Mouse (Mus musculus): ENCODE measurements at regions not wholly inside any gene's neighbourhood (a gene's known extent, or its start where the extent isn't known, plus 50 kb on each side); places are given as distances from the start of the nearest gene placed in this dataset.

DNA sequence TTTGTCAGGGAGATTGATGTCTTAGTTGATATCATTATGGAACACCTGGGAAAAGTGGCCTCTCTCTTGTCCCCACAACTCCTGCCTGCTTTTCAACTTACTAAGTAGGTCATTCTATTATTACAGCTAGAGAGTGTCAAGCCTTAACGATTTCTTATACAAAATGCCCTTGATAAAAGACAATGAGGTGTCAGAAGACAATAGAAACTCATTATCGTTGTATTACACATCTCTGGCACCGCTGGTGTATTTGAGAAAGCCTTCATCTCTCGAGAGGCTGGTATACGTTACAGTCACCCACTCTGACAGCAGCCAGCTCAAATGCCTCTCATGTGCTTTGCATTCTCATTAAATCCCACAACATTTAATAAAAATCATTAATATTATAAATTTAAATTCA is 78.8 kb downstream of the Aldh8a1 start:
- TF ChIP-seq CTCF (IDR thresholded peaks at IDR 0.05; ENCODE audit: borderline replicate concordance, control insufficient read depth, extremely low read depth, insufficient read depth, low read length, poor library complexity) (no peak), POLR2A (IDR thresholded peaks at IDR 0.05; ENCODE audit: control insufficient read depth, extremely low read depth, insufficient read depth, low read length, poor library complexity) (no peak)
